In the genomic region with DNA sequence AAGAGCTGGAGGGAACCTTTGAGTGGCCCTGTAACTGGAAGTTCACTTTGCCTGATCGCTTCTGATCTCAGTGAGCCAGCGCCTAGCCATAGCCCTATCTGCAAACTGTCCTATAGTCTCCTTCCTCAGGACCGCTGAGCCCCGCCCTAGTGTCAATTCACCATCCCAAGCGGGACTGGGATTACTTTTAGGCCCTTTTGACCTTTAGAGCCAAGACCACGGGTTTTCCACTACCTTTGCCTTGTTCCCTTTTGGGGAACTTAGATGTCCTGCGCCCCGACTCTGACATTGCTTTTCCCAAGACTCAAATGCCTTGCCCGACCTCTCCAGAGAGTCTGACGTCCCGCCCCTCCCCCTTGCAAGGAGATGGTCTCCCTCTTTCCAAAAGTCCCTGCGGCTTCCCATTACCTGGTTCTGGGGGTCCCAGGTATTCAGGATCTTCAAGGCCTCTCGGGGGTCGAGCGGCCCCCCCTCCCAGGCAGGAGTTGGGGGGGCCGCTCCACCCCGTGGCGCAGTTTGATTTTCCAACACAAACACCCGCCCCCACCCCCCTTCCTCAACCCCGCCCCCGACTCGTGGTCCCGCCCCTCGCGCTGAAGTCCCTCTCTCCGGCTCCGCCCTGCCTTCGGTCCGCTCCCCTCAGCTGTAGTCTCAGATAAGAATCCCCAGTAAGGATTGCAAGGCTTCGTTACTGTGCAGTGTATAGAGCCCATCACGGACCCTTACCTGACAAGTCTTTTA, we compare ENCODE assay signal across 8 mouse cellular contexts. TPM values are rescaled to one million over a fixed set of nuclear protein-coding genes. Genes with fewer than 3 reads are reported as not detected.
A peak's percentile ranks its signal among the peaks of the same experiment; 100 is the strongest.
DNase-seq lines count a peak whose midpoint lies in the region; ATAC-seq lines count a peak whose summit lies in the region.

No protein-coding gene starts in this region.

- peak; percentile 12 for ATAC-seq in CD4-positive, CD25-positive, alpha-beta regulatory T cell, adult 4 months
- ATAC-seq in activated CD4-positive, CD25-positive, alpha-beta regulatory T cell, adult 4 months: peak; percentile 11
- peak; percentile 28; the same call in 1 of the 2 replicates for ATAC-seq in erythroblast, adult 5-6 weeks (replicated peaks; ENCODE audit: low FRiP score, poor library complexity, severe bottlenecking)
- no peak for ATAC-seq in limb, embryonic 13.5 days (ENCODE audit: low FRiP score, low read depth)
- no peak for ATAC-seq in midbrain, embryonic 13.5 days

- peak overlapping the region; percentile 63 for H3K9ac ChIP-seq in limb, embryonic 13.5 days
- H3K9ac ChIP-seq in midbrain, embryonic 13.5 days (replicated peaks): peak overlapping the region; percentile 53

- peak overlapping the region; percentile 82 for H3K4me3 ChIP-seq in hindbrain, embryonic 10.5 days
- peak overlapping the region; percentile 82 for H3K4me3 ChIP-seq in limb, embryonic 13.5 days
- peak overlapping the region; percentile 83 for H3K4me3 ChIP-seq in midbrain, embryonic 13.5 days (replicated peaks)

- H3K4me1 ChIP-seq in hindbrain, embryonic 10.5 days (replicated peaks): peaks cover 69% of the 10 kb centered on the region
- H3K4me1 ChIP-seq in limb, embryonic 13.5 days: peaks cover 38% of the 10 kb centered on the region
- H3K4me1 ChIP-seq in midbrain, embryonic 13.5 days (replicated peaks): peaks cover 52% of the 10 kb centered on the region

- peak overlapping the region; percentile 99 for H3K27ac ChIP-seq in hindbrain, embryonic 10.5 days
- H3K27ac ChIP-seq in limb, embryonic 13.5 days: peak overlapping the region; percentile 85
- H3K27ac ChIP-seq in midbrain, embryonic 13.5 days: no peak overlapping the region

- no peaks in the 10 kb centered on the region for H3K9me3 ChIP-seq in hindbrain, embryonic 10.5 days
- no peaks in the 10 kb centered on the region for H3K9me3 ChIP-seq in limb, embryonic 13.5 days
- H3K9me3 ChIP-seq in midbrain, embryonic 13.5 days: no peaks in the 10 kb centered on the region

- H3K36me3 ChIP-seq in hindbrain, embryonic 10.5 days: no peaks in the 10 kb centered on the region
- no peaks in the 10 kb centered on the region for H3K36me3 ChIP-seq in limb, embryonic 13.5 days
- H3K36me3 ChIP-seq in midbrain, embryonic 13.5 days: no peaks in the 10 kb centered on the region

- peak overlapping the region; percentile 74 for H3K4me2 ChIP-seq in limb, embryonic 13.5 days (replicated peaks)
- peak overlapping the region; percentile 96 for H3K4me2 ChIP-seq in midbrain, embryonic 13.5 days (replicated peaks)

- H3K27me3 ChIP-seq in hindbrain, embryonic 10.5 days (ENCODE audit: insufficient read depth, poor library complexity, severe bottlenecking): peaks cover 42% of the 10 kb centered on the region
- H3K27me3 ChIP-seq in limb, embryonic 13.5 days: peaks cover 30% of the 10 kb centered on the region
- H3K27me3 ChIP-seq in midbrain, embryonic 13.5 days: peaks cover 41% of the 10 kb centered on the region

- under 1% methylated on average over 30 of the region's 31 CpGs for WGBS in hindbrain, embryonic 10.5 days
- WGBS in limb, embryonic 13.5 days: under 1% methylated on average over 28 of the region's 31 CpGs
- WGBS in midbrain, embryonic 13.5 days: under 1% methylated on average over 31 of the region's 31 CpGs

- peak; percentile 61 for DNase-seq in hindbrain, embryonic 10.5 days (ENCODE audit: low spot score)
- peak; percentile 54 for DNase-seq in thymus, postnatal 25 days
- no peak for DNase-seq in frontal cortex, adult 2 months (ENCODE audit: extremely low spot score in 1 of 2, low spot score in 1 of 2)

RNA-seq across cellular contexts. Expression of a gene that starts 6.5 kb away (rescaled TPM):
- 10 to 100 TPM; 30.7 to 32.6 TPM for polyA plus RNA-seq in CD4-positive, CD25-positive, alpha-beta regulatory T cell, adult 4 months (2017; shearing (Covaris generic))
- polyA plus RNA-seq in activated CD4-positive, CD25-positive, alpha-beta regulatory T cell, adult 4 months (2017; shearing (Covaris generic)): 10 to 100 TPM; 23.6 to 28.3 TPM
- total RNA-seq in erythroblast, adult 5-6 weeks (2015; ENCODE audit: low replicate concordance): 5.8 and 8.2 TPM in 2 replicates
- total RNA-seq in erythroblast, adult 5-6 weeks (2017; ENCODE audit: low replicate concordance): 0.84 and 1.5 TPM in 2 replicates
- polyA plus RNA-seq in hindbrain, embryonic 10.5 days (2016; fragmentation: Nextera tagmentation; extraction: Ambion mirVana): 37.9 and 43.4 TPM in 2 replicates
- 47.3 and 49.3 TPM in 2 replicates for polyA plus RNA-seq in limb, embryonic 13.5 days (2015; fragmentation: Nextera tagmentation; extraction: Ambion mirVana)
- 54.9 and 59.2 TPM in 2 replicates for polyA plus RNA-seq in midbrain, embryonic 13.5 days (2015; fragmentation: Nextera tagmentation; extraction: Ambion mirVana)
- 12.3 and 12.7 TPM in 2 replicates for polyA plus RNA-seq in frontal cortex, adult 2 months (2012; rRNA removed)

RNA-seq across cellular contexts. Expression of a gene that starts 21.9 kb away (rescaled TPM):
- 1 to 10 TPM; 1.1 to 1.2 TPM for polyA plus RNA-seq in CD4-positive, CD25-positive, alpha-beta regulatory T cell, adult 4 months (2017; shearing (Covaris generic))
- under 1 TPM; 0.22 to 0.51 TPM for polyA plus RNA-seq in activated CD4-positive, CD25-positive, alpha-beta regulatory T cell, adult 4 months (2017; shearing (Covaris generic))
- total RNA-seq in erythroblast, adult 5-6 weeks (2015; ENCODE audit: low replicate concordance): not detected in 2 replicates
- total RNA-seq in erythroblast, adult 5-6 weeks (2017; ENCODE audit: low replicate concordance): not detected in 2 replicates
- 22.1 and 22.2 TPM in 2 replicates for polyA plus RNA-seq in hindbrain, embryonic 10.5 days (2016; fragmentation: Nextera tagmentation; extraction: Ambion mirVana)
- 24.0 and 25.6 TPM in 2 replicates for polyA plus RNA-seq in limb, embryonic 13.5 days (2015; fragmentation: Nextera tagmentation; extraction: Ambion mirVana)
- polyA plus RNA-seq in midbrain, embryonic 13.5 days (2015; fragmentation: Nextera tagmentation; extraction: Ambion mirVana): 4.9 and 7.0 TPM in 2 replicates
- polyA plus RNA-seq in frontal cortex, adult 2 months (2012; rRNA removed): 4.1 and 4.6 TPM in 2 replicates

RNA-seq across cellular contexts. Expression of a gene that starts 24.6 kb away (rescaled TPM):
- 10 to 100 TPM; 17.0 to 28.2 TPM for polyA plus RNA-seq in CD4-positive, CD25-positive, alpha-beta regulatory T cell, adult 4 months (2017; shearing (Covaris generic))
- polyA plus RNA-seq in activated CD4-positive, CD25-positive, alpha-beta regulatory T cell, adult 4 months (2017; shearing (Covaris generic)): 10 to 100 TPM in 1 of 2 experiments, 1 to 10 TPM in 1; 9.4 to 17.9 TPM
- total RNA-seq in erythroblast, adult 5-6 weeks (2015; ENCODE audit: low replicate concordance): 12.5 and 16.1 TPM in 2 replicates
- 23.5 and 31.4 TPM in 2 replicates for total RNA-seq in erythroblast, adult 5-6 weeks (2017; ENCODE audit: low replicate concordance)
- 47.2 and 51.7 TPM in 2 replicates for polyA plus RNA-seq in hindbrain, embryonic 10.5 days (2016; fragmentation: Nextera tagmentation; extraction: Ambion mirVana)
- polyA plus RNA-seq in limb, embryonic 13.5 days (2015; fragmentation: Nextera tagmentation; extraction: Ambion mirVana): 35.6 and 38.1 TPM in 2 replicates
- polyA plus RNA-seq in midbrain, embryonic 13.5 days (2015; fragmentation: Nextera tagmentation; extraction: Ambion mirVana): 41.8 and 47.7 TPM in 2 replicates
- polyA plus RNA-seq in frontal cortex, adult 2 months (2012; rRNA removed): 34.2 and 35.7 TPM in 2 replicates

RNA-seq across cellular contexts. Expression of a gene that starts 24.7 kb away (rescaled TPM):
- polyA plus RNA-seq in CD4-positive, CD25-positive, alpha-beta regulatory T cell, adult 4 months (2017; shearing (Covaris generic)): 100 to 1,000 TPM in 1 of 2 experiments, 10 to 100 TPM in 1; 87.8 to 116 TPM
- polyA plus RNA-seq in activated CD4-positive, CD25-positive, alpha-beta regulatory T cell, adult 4 months (2017; shearing (Covaris generic)): 100 to 1,000 TPM; 146 TPM
- 25.6 and 30.3 TPM in 2 replicates for total RNA-seq in erythroblast, adult 5-6 weeks (2015; ENCODE audit: low replicate concordance)
- total RNA-seq in erythroblast, adult 5-6 weeks (2017; ENCODE audit: low replicate concordance): 18.5 and 25.2 TPM in 2 replicates
- polyA plus RNA-seq in hindbrain, embryonic 10.5 days (2016; fragmentation: Nextera tagmentation; extraction: Ambion mirVana): 148 and 159 TPM in 2 replicates
- 127 and 137 TPM in 2 replicates for polyA plus RNA-seq in limb, embryonic 13.5 days (2015; fragmentation: Nextera tagmentation; extraction: Ambion mirVana)
- polyA plus RNA-seq in midbrain, embryonic 13.5 days (2015; fragmentation: Nextera tagmentation; extraction: Ambion mirVana): 92.2 and 105 TPM in 2 replicates
- polyA plus RNA-seq in frontal cortex, adult 2 months (2012; rRNA removed): 179 and 182 TPM in 2 replicates

RNA-seq across cellular contexts. Expression of a gene that starts 50.8 kb away (rescaled TPM):
- 10 to 100 TPM; 71.8 to 80.8 TPM for polyA plus RNA-seq in CD4-positive, CD25-positive, alpha-beta regulatory T cell, adult 4 months (2017; shearing (Covaris generic))
- 10 to 100 TPM; 58.7 to 62.7 TPM for polyA plus RNA-seq in activated CD4-positive, CD25-positive, alpha-beta regulatory T cell, adult 4 months (2017; shearing (Covaris generic))
- 7.9 and 9.8 TPM in 2 replicates for total RNA-seq in erythroblast, adult 5-6 weeks (2015; ENCODE audit: low replicate concordance)
- total RNA-seq in erythroblast, adult 5-6 weeks (2017; ENCODE audit: low replicate concordance): 16.8 and 18.5 TPM in 2 replicates
- 45.1 and 46.9 TPM in 2 replicates for polyA plus RNA-seq in hindbrain, embryonic 10.5 days (2016; fragmentation: Nextera tagmentation; extraction: Ambion mirVana)
- 117 and 119 TPM in 2 replicates for polyA plus RNA-seq in limb, embryonic 13.5 days (2015; fragmentation: Nextera tagmentation; extraction: Ambion mirVana)
- 83.5 and 91.9 TPM in 2 replicates for polyA plus RNA-seq in midbrain, embryonic 13.5 days (2015; fragmentation: Nextera tagmentation; extraction: Ambion mirVana)
- polyA plus RNA-seq in frontal cortex, adult 2 months (2012; rRNA removed): 374 and 399 TPM in 2 replicates

Comparison
In these comparisons a context has a peak if more than half of its experiments do, and no peak if none do; other contexts are left out.
1. ATAC-seq: peak in CD4-positive, CD25-positive, alpha-beta regulatory T cell, adult 4 months (single experiment), activated CD4-positive, CD25-positive, alpha-beta regulatory T cell, adult 4 months (single experiment) and erythroblast, adult 5-6 weeks (single experiment); none in limb, embryonic 13.5 days (single experiment) and midbrain, embryonic 13.5 days (single experiment).
2. DNase-seq: peak in hindbrain, embryonic 10.5 days (single experiment) and thymus, postnatal 25 days (single experiment); none in frontal cortex, adult 2 months (0 of 2).
3. Peak in every context shown above with its lines, with median percentiles within 50 percentile points of each other: H3K4me3 ChIP-seq.